In genomic region chr11:117611860-117612259, GRCm38 (mm10) we compare ENCODE assay signal across 19 mouse cellular contexts. TPM values are rescaled to one million over a fixed set of nuclear protein-coding genes. Genes with fewer than 3 reads are reported as not detected.
A peak's percentile ranks its signal among the peaks of the same experiment; 100 is the strongest.
DNase-seq lines count a peak whose midpoint lies in the region; ATAC-seq and TF ChIP-seq lines count a peak whose summit lies in the region.
"Had no signal": no experiment of that assay in that cellular context is flagged by ENCODE, and none has a peak within 500 bp of the region (broad histone marks: within the 10 kb centered on the region; RNA-seq: fewer than 3 reads in every experiment).

No protein-coding gene starts in this region.

- no peak for ATAC-seq in embryonic facial prominence, embryonic 11.5 days (replicated peaks; ENCODE audit: insufficient number of reproducible peaks, low FRiP score, low TSS enrichment, low read depth)
- no peak for ATAC-seq in intestine, embryonic 14.5 days (replicated peaks; ENCODE audit: low FRiP score, low TSS enrichment, low read depth)
- no peak for ATAC-seq in intestine, embryonic 16.5 days
- ATAC-seq in limb, embryonic 14.5 days (ENCODE audit: low FRiP score, low read depth): no peak
- no peak for ATAC-seq in neural tube, embryonic 15.5 days (ENCODE audit: low FRiP score)

- H3K4me1 ChIP-seq in embryonic facial prominence, embryonic 11.5 days (ENCODE audit: control insufficient read depth, insufficient read depth, low read length): no peaks in the 10 kb centered on the region
- peaks cover 59% of the 10 kb centered on the region for H3K4me1 ChIP-seq in embryonic facial prominence, embryonic 10.5 days
- peaks cover 9% of the 10 kb centered on the region for H3K4me1 ChIP-seq in intestine, embryonic 14.5 days (replicated peaks; ENCODE audit: control insufficient read depth, insufficient read depth, low read length)
- H3K4me1 ChIP-seq in intestine, embryonic 16.5 days (ENCODE audit: control insufficient read depth, insufficient read depth, low read length): no peaks in the 10 kb centered on the region; the same call in 1 of the 2 replicates
- H3K4me1 ChIP-seq in E14TG2a.4 (replicated peaks; ENCODE audit: low read depth, low read length): peaks cover 85% of the 10 kb centered on the region
- peaks cover 9% of the 10 kb centered on the region for H3K4me1 ChIP-seq in limb, embryonic 14.5 days (ENCODE audit: control insufficient read depth, insufficient read depth, low read length)
- peaks cover 32% of the 10 kb centered on the region for H3K4me1 ChIP-seq in neural tube, embryonic 15.5 days

- H3K9ac ChIP-seq in embryonic facial prominence, embryonic 11.5 days (replicated peaks; ENCODE audit: low read length): no peak overlapping the region
- no peak overlapping the region for H3K9ac ChIP-seq in intestine, embryonic 14.5 days (ENCODE audit: low read length)
- no peak overlapping the region for H3K9ac ChIP-seq in intestine, embryonic 16.5 days (ENCODE audit: low read depth, low read length)
- H3K9ac ChIP-seq in limb, embryonic 14.5 days (ENCODE audit: low read depth, low read length, severe bottlenecking): no peak overlapping the region
- H3K9ac ChIP-seq in neural tube, embryonic 15.5 days (replicated peaks): no peak overlapping the region
- H3K9ac ChIP-seq: embryonic facial prominence, embryonic 12.5 days; midbrain, embryonic 12.5 days had no signal

- no peaks in the 10 kb centered on the region for H3K36me3 ChIP-seq in embryonic facial prominence, embryonic 11.5 days (replicated peaks; ENCODE audit: control insufficient read depth, insufficient read depth, low read depth, low read length)
- no peaks in the 10 kb centered on the region for H3K36me3 ChIP-seq in embryonic facial prominence, embryonic 10.5 days (replicated peaks)
- H3K36me3 ChIP-seq in intestine, embryonic 14.5 days (ENCODE audit: control insufficient read depth, insufficient read depth, low read length): no peaks in the 10 kb centered on the region
- no peaks in the 10 kb centered on the region for H3K36me3 ChIP-seq in intestine, embryonic 16.5 days (ENCODE audit: control insufficient read depth, insufficient read depth, low read length)
- H3K36me3 ChIP-seq in E14TG2a.4 (ENCODE audit: insufficient read depth, low read length): 0 out of 2 replicates have a peak, but pooled peaks cover 5% of the 10 kb centered on the region
- H3K36me3 ChIP-seq in limb, embryonic 14.5 days (ENCODE audit: control insufficient read depth, insufficient read depth, low read length): no peaks in the 10 kb centered on the region
- H3K36me3 ChIP-seq in neural tube, embryonic 15.5 days: no peaks in the 10 kb centered on the region
- H3K36me3 ChIP-seq: embryonic facial prominence, embryonic 12.5 days; forebrain, embryonic 12.5 days; G1E; midbrain, embryonic 12.5 days had no signal

- H3K27ac ChIP-seq in embryonic facial prominence, embryonic 11.5 days (replicated peaks; ENCODE audit: low read depth, low read length): no peak overlapping the region
- no peak overlapping the region for H3K27ac ChIP-seq in embryonic facial prominence, embryonic 10.5 days (replicated peaks)
- no peak overlapping the region for H3K27ac ChIP-seq in intestine, embryonic 14.5 days (ENCODE audit: low read depth)
- no peak overlapping the region for H3K27ac ChIP-seq in intestine, embryonic 16.5 days (ENCODE audit: low read length)
- H3K27ac ChIP-seq in limb, embryonic 14.5 days (replicated peaks; ENCODE audit: low read depth, low read length): no peak overlapping the region
- no peak overlapping the region for H3K27ac ChIP-seq in neural tube, embryonic 15.5 days (replicated peaks)
- H3K27ac ChIP-seq: embryonic facial prominence, embryonic 12.5 days; midbrain, embryonic 12.5 days had no signal

- peak; percentile 13 for DNase-seq in embryonic facial prominence, embryonic 11.5 days (ENCODE audit: low spot score)
- no peak for DNase-seq in embryonic facial prominence, embryonic 10.5 days (ENCODE audit: low spot score)
- DNase-seq in intestine, embryonic 14.5 days (ENCODE audit: low spot score): no peak
- peak; percentile 21 for DNase-seq in limb, embryonic 14.5 days (ENCODE audit: low spot score)
- no peak for DNase-seq in embryo, embryonic 10 days (ENCODE audit: low spot score)
- DNase-seq: adrenal gland, postnatal 14 days; cerebellum, postnatal 10 days; gastrocnemius, postnatal 10 days; kidney, postnatal 36 days; lung, postnatal 10 days; right cerebral cortex, postnatal 4 days; thymus, postnatal 4 days had no signal

- H3K27me3 ChIP-seq in embryonic facial prominence, embryonic 11.5 days (ENCODE audit: control insufficient read depth, insufficient read depth, low read length): peaks cover 3% of the 10 kb centered on the region
- H3K27me3 ChIP-seq in embryonic facial prominence, embryonic 10.5 days (replicated peaks; ENCODE audit: low read depth, poor library complexity, severe bottlenecking): peaks cover 71% of the 10 kb centered on the region
- peaks cover 11% of the 10 kb centered on the region for H3K27me3 ChIP-seq in intestine, embryonic 14.5 days (replicated peaks; ENCODE audit: control insufficient read depth, insufficient read depth, low read length)
- H3K27me3 ChIP-seq in intestine, embryonic 16.5 days (replicated peaks; ENCODE audit: control insufficient read depth, insufficient read depth, low read length): peaks cover 5% of the 10 kb centered on the region
- H3K27me3 ChIP-seq in E14TG2a.4 (ENCODE audit: insufficient read depth, low read length): peaks cover 11% of the 10 kb centered on the region
- peaks cover 6% of the 10 kb centered on the region; the same call in 1 of the 2 replicates for H3K27me3 ChIP-seq in limb, embryonic 14.5 days (ENCODE audit: control insufficient read depth, insufficient read depth, low read length)
- H3K27me3 ChIP-seq in neural tube, embryonic 15.5 days (replicated peaks): peaks cover 10% of the 10 kb centered on the region; the same call in 1 of the 2 replicates

- no peak overlapping the region for H3K4me2 ChIP-seq in embryonic facial prominence, embryonic 11.5 days (ENCODE audit: low read depth, low read length)
- peak overlapping the region; percentile 51 for H3K4me2 ChIP-seq in intestine, embryonic 14.5 days (ENCODE audit: low read length)
- H3K4me2 ChIP-seq in intestine, embryonic 16.5 days (ENCODE audit: low read depth, low read length): no peak overlapping the region
- H3K4me2 ChIP-seq in limb, embryonic 14.5 days (replicated peaks; ENCODE audit: low read depth, low read length, severe bottlenecking): peak overlapping the region; percentile 43; the same call in 1 of the 2 replicates
- H3K4me2 ChIP-seq in neural tube, embryonic 15.5 days: no peak overlapping the region

- H3K9me3 ChIP-seq in embryonic facial prominence, embryonic 11.5 days (replicated peaks; ENCODE audit: control insufficient read depth, low read length): no peaks in the 10 kb centered on the region
- H3K9me3 ChIP-seq in embryonic facial prominence, embryonic 10.5 days: no peaks in the 10 kb centered on the region
- H3K9me3 ChIP-seq in intestine, embryonic 14.5 days (ENCODE audit: control insufficient read depth, low read length): no peaks in the 10 kb centered on the region
- H3K9me3 ChIP-seq in intestine, embryonic 16.5 days (ENCODE audit: control insufficient read depth, low read length): no peaks in the 10 kb centered on the region
- H3K9me3 ChIP-seq in E14TG2a.4 (ENCODE audit: low read length): no peaks in the 10 kb centered on the region
- no peaks in the 10 kb centered on the region for H3K9me3 ChIP-seq in limb, embryonic 14.5 days (ENCODE audit: control insufficient read depth, low read length)
- H3K9me3 ChIP-seq in neural tube, embryonic 15.5 days (replicated peaks): no peaks in the 10 kb centered on the region
- H3K9me3 ChIP-seq: embryonic facial prominence, embryonic 12.5 days; forebrain, embryonic 12.5 days; G1E; midbrain, embryonic 12.5 days had no signal

- no peak overlapping the region for H3K4me3 ChIP-seq in embryonic facial prominence, embryonic 11.5 days (ENCODE audit: low read depth, low read length)
- H3K4me3 ChIP-seq in embryonic facial prominence, embryonic 10.5 days: no peak overlapping the region
- H3K4me3 ChIP-seq in intestine, embryonic 14.5 days (ENCODE audit: low read depth, low read length): no peak overlapping the region
- no peak overlapping the region for H3K4me3 ChIP-seq in intestine, embryonic 16.5 days (ENCODE audit: low read length)
- peak overlapping the region; percentile 57; the same call in 1 of the 2 replicates for H3K4me3 ChIP-seq in E14TG2a.4 (replicated peaks; ENCODE audit: low read length)
- no peak overlapping the region for H3K4me3 ChIP-seq in limb, embryonic 14.5 days (replicated peaks; ENCODE audit: low read length)
- H3K4me3 ChIP-seq in neural tube, embryonic 15.5 days (replicated peaks): no peak overlapping the region
- H3K4me3 ChIP-seq: forebrain, embryonic 12.5 days; midbrain, embryonic 12.5 days had no signal

- 51% methylated on average over 5 of the region's 5 CpGs for WGBS in embryonic facial prominence, embryonic 11.5 days
- WGBS in embryonic facial prominence, embryonic 10.5 days: 53% methylated on average over 5 of the region's 5 CpGs
- WGBS in intestine, embryonic 14.5 days: 34% methylated on average over 5 of the region's 5 CpGs
- WGBS in intestine, embryonic 16.5 days: 41% methylated on average over 5 of the region's 5 CpGs
- 47% methylated on average over 5 of the region's 5 CpGs for WGBS in limb, embryonic 14.5 days
- WGBS in neural tube, embryonic 15.5 days: 56% methylated on average over 5 of the region's 5 CpGs

- no peak for TF ChIP-seq CTCF in E14TG2a.4 (conservative IDR thresholded peaks at IDR 0.05; ENCODE audit: low read length)

- TF ChIP-seq POLR2A in limb, embryonic 14.5 days (IDR thresholded peaks at IDR 0.05; ENCODE audit: borderline replicate concordance, extremely low read depth, insufficient read depth, insufficient read length): no peak

RNA-seq across cellular contexts. Expression of gene Tnrc6c, which starts 42.2 kb away (rescaled TPM):
- polyA plus RNA-seq in embryonic facial prominence, embryonic 11.5 days (2014; fragmentation: Nextera tagmentation; extraction: Ambion mirVana): 15.4 and 16.7 TPM in 2 replicates
- polyA plus RNA-seq in embryonic facial prominence, embryonic 10.5 days (2016; fragmentation: Nextera tagmentation; extraction: Ambion mirVana): 13.9 and 15.2 TPM in 2 replicates
- polyA plus RNA-seq in intestine, embryonic 14.5 days (2014; fragmentation: Nextera tagmentation; extraction: Ambion mirVana): 12.6 and 13.8 TPM in 2 replicates
- polyA plus RNA-seq in intestine, embryonic 16.5 days (2015; fragmentation: Nextera tagmentation; extraction: Ambion mirVana): 6.6 and 6.8 TPM in 2 replicates
- 34.7 and 43.7 TPM in 2 replicates for polyA plus RNA-seq in limb, embryonic 14.5 days (2012; rRNA removed)
- polyA plus RNA-seq in limb, embryonic 14.5 days (2014; fragmentation: Nextera tagmentation; extraction: Ambion mirVana): 18.1 and 21.1 TPM in 2 replicates
- polyA plus RNA-seq in neural tube, embryonic 15.5 days (2015; fragmentation: Nextera tagmentation; extraction: Ambion mirVana): 20.5 and 23.6 TPM in 2 replicates

Comparison
In these comparisons a context has a peak if more than half of its experiments do, and no peak if none do; other contexts are left out.
1. DNase-seq: peak in embryonic facial prominence, embryonic 11.5 days (single experiment) and limb, embryonic 14.5 days (single experiment); none in embryonic facial prominence, embryonic 10.5 days (single experiment), intestine, embryonic 14.5 days (single experiment) and embryo, embryonic 10 days (single experiment).
2. H3K4me2 ChIP-seq: peak in intestine, embryonic 14.5 days (single experiment) and limb, embryonic 14.5 days (single experiment); none in embryonic facial prominence, embryonic 11.5 days (single experiment), intestine, embryonic 16.5 days (single experiment) and neural tube, embryonic 15.5 days (single experiment).